Mouse (Mus musculus) right cerebral cortex, postnatal 25 days (tissue): ENCODE data around the gene Chdh.

ENCODE experiments used
- DNase-seq: peaks from one replicate; pipeline ENCODE4 v3.0.0; 2022

Chdh gene

DNA sequence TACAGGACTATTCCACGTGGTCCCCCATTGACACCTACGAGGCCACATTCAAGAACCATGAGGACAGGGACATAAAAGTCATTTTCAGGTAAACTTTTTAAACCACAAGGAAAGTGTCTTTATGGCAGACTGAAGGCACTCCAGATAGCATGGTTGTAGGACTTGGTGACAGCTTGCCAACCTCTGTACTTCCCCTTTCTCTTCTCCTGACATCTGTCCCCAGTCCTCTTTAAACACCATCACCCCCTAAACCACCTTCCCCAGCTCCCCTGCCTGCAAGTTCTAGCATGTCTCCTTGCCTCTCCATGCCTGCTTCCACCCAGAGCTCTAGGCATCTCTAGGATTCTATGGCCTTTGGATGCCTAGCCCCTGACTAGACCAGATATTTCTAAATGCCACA lies 56.0 kb downstream of the Chdh start:
- no peak for DNase-seq

DNA sequence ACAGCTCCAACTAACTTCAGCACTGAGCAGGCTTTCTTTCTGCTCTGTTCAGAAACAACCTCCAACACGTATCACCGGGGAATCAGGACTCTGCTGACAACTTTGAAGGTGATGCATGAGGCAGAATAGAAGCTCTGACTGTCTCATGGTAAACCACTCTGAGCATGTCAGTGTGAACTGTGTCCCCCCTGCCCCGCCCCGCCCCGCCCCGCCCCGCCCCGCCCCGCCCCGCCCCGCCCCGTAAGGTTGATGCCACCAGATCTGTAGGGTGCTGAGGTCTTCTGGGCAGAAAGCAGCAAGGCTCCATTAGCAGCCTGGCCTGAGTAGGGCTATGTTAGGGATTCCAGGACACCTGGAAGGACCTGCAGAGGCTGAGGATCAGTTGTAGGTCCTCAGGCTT lies 57.9 kb downstream of the Chdh start:
- no peak for DNase-seq

DNA sequence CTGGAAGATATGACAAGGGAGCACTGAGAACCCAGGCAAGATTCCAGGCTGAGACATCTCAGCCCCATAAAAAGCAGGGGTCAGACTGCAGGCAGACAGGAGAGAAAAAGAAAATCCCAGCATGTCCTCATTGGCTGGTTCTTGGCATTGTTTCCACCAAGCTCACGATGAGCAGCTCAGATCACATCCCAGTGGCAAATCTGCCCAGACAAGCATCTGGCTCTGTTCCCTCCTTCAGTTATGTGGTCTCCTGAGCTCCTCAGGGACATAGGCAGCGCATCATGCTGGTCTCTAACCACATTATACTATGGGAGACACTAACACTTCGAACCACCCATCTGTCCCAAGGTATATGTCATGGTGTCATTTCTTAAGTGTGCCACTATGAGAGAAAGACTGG lies 59.7 kb downstream of the Chdh start:
- DNase-seq = no peak

DNA sequence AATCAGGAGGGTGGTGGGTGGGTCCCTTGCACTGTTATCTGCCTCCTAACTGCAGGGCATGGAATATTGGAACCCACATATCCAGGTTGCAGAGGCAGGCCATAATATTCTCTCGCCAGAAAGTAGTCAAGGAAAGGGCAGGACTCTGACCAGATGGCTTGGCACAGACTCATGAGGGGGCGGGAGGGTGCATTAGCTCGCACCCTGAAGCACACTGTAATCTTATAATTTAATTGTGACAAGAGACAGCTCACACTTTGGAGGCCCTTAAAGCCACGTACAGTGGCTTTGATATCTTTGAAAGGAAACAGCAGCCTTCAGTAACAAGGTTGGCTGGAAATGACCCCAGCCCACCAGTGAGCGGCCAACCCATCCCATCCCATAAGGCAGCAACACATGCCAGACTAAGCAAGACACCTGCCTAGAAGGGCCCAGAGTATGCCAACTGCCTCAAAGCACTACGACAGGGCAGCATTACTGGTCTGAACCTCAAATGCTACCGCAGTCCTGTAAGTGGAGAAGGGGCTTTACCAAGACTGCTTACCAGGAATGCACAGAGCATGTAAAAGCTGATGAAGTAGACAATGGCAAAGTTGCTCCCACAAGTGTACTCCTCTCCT lies 66.6 kb downstream of the Chdh start:
- DNase-seq = no peak

DNA sequence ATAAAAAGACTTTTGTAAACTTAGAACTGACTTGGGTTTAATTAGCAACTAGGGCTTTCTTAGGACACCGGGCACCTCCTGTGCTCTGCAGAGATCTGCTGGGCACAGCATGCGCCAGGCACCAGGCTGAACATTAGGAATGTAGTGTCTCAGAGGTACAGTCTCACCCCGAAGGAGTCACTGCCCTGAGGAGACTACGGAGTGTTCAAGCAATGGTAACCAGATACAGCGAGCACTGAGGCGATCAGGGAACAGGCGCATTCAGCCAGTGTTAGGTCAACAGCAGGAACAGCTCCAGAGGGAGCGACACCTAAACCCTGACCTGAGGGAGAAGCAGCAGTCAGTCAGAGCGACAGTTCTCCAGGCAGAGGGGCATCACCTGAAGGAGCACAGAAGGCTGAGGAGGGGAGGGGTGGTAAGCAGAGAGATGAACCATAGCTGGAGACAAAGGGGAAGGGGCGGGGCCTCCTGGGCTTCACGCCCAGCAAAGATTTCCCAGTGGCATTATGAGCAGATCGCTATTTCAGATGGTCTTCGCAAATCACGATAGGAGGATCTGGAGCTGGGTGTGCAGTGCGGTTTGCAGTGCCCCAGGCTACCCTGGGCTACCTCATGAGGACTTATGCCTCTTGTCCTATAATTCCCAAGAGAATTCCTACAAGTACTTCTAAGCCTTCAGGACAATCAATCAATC lies 69.4 kb downstream of the Chdh start:
- no peak for DNase-seq

DNA sequence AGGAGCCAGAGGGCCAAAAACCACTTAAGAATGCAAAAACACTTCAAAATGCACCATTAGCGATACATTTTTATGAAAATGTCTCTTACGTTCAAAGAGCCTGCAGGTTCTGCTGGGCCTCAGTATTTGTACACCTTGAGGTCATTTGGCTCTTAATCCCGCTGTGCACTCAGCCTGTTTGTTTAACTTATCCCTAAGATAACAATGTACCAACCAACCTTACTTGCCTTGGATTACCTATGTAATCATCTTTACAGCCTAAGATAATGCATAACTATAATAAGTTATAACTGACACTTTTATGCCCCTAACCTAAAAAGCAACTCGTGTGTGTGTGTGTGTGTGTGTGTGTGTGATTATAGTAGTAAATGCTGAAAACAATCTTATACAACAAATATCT lies 70.9 kb downstream of the Chdh start:
- DNase-seq = no peak
